Mouse (Mus musculus) testis, adult 2 months (tissue): ENCODE measurements at regions not wholly inside any gene's neighbourhood (a gene's known extent, or its start where the extent isn't known, plus 50 kb on each side); places are given as distances from the start of the nearest gene placed in this dataset.

Source experiments
- H3K27ac ChIP-seq: fragments of 200-500 bp; 2 replicates; pipeline ENCODE4 v1.5.1; 2012; ENCODE audit warnings: low read depth, low read length; ENCODE audit not compliant: control insufficient read depth, insufficient read depth
- H3K27me3 ChIP-seq: fragments of 200-500 bp; 2 replicates; pipeline ENCODE4 v1.6.1; 2012; ENCODE audit warnings: mild to moderate bottlenecking, low read length, moderate library complexity; ENCODE audit not compliant: control insufficient read depth, insufficient read depth
- H3K36me3 ChIP-seq: fragments of 200-500 bp; 2 replicates; pipeline ENCODE4 v1.6.1; 2012; ENCODE audit warnings: mild to moderate bottlenecking, low read length; ENCODE audit not compliant: control insufficient read depth, insufficient read depth
- H3K4me1 ChIP-seq: fragments of 200-500 bp; 2 replicates; pipeline ENCODE4 v1.6.1; 2012; ENCODE audit warnings: low read length; ENCODE audit not compliant: control insufficient read depth, insufficient read depth
- H3K4me3 ChIP-seq: fragments of 200-500 bp; 2 replicates; pipeline ENCODE4 v1.5.1; 2012; ENCODE audit warnings: low read depth, mild to moderate bottlenecking, low read length, moderate library complexity, mixed read lengths; ENCODE audit not compliant: control insufficient read depth
- CTCF ChIP-seq: fragments of 200-500 bp; IDR thresholded peaks from 2 replicates; pipeline ENCODE4 v1.5.1; 2012; ENCODE audit warnings: low read depth, mild to moderate bottlenecking, inconsistent platforms, low read length, moderate library complexity; ENCODE audit not compliant: control insufficient read depth, insufficient read depth, insufficient replicate concordance
- POLR2A ChIP-seq: fragments of 200-500 bp; IDR thresholded peaks from 2 replicates; pipeline ENCODE4 v1.6.1; 2012; ENCODE audit warnings: low read depth, mild to moderate bottlenecking, inconsistent platforms, low read length, moderate library complexity; ENCODE audit not compliant: control insufficient read depth

DNA sequence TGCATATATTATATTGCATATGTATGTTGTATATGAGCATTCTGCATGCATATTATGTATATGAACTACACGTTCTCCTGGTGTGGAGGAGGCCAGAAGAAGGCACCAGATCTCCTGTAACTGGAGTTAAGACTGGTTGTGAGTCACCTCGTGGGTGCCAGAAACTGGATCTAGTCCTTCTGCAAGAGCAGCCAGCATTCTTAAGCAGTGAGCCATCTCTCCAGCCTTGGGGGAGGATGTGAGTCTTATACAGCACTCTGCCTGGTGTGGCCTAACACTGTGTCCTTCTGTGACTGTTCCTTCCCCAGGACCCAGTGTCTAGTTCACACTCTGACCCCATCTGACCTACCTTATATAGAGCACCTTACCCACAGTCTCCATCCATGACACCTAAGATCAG is 121.6 kb downstream of the Gm26897 start:
- Histone ChIP-seq H3K36me3 (no peaks in the 10 kb centered on the region), H3K4me1 (no peaks in the 10 kb centered on the region), H3K27ac (no peak overlapping the region), H3K4me3 (no peak overlapping the region), H3K27me3 (no peaks in the 10 kb centered on the region)
- no peak for TF ChIP-seq POLR2A

GRCm38 (mm10) chr5:111857200-111857599 is 123.5 kb downstream of the Gm26897 start:
- Histone ChIP-seq H3K27me3 (no peaks in the 10 kb centered on the region), H3K4me3 (no peak overlapping the region), H3K27ac (no peak overlapping the region), H3K36me3 (no peaks in the 10 kb centered on the region), H3K4me1 (no peaks in the 10 kb centered on the region)
- TF ChIP-seq CTCF = no peak
- no peak for TF ChIP-seq POLR2A

GRCm38 (mm10) chr5:111860436-111860835 is 126.7 kb downstream of the Gm26897 start:
- H3K4me3 ChIP-seq = no peak overlapping the region
- no peak overlapping the region for H3K27ac ChIP-seq
- no peaks in the 10 kb centered on the region for H3K27me3 ChIP-seq
- TF ChIP-seq POLR2A = no peak
- no peak for TF ChIP-seq CTCF
- H3K36me3 ChIP-seq = no peaks in the 10 kb centered on the region
- no peaks in the 10 kb centered on the region for H3K4me1 ChIP-seq

- TF ChIP-seq CTCF (no peak), POLR2A (no peak)
- Histone ChIP-seq H3K4me1 (no peaks in the 10 kb centered on the region), H3K4me3 (no peak overlapping the region), H3K36me3 (no peaks in the 10 kb centered on the region), H3K27ac (no peak overlapping the region), H3K27me3 (no peaks in the 10 kb centered on the region)
Observed at GRCm38 (mm10) chr5:111862331-111862730, 128.6 kb downstream of the Gm26897 start.

DNA sequence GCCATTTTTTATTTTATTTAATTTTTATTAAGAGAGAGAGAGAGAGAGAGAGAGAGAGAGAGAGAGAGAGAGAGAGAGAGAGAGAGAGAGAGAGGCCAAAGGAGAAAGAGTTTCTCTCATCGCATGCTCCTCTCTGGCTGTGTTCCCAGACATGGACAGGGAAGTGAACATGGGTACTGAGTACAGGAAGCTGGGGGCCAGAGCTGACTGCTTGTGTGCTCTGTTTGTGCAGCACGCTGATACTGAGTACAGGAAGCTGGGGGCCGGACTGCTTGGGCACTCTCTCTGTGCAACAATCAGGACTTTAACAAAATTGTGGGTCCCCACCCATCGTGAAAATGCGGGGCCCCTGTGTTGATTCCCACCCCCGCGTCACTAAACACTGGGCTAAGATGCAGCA is 130.2 kb downstream of the Gm26897 start:
- no peak overlapping the region for H3K27ac ChIP-seq
- no peaks in the 10 kb centered on the region for H3K4me1 ChIP-seq
- no peaks in the 10 kb centered on the region for H3K27me3 ChIP-seq
- no peaks in the 10 kb centered on the region for H3K36me3 ChIP-seq
- H3K4me3 ChIP-seq = no peak overlapping the region
- no peak for TF ChIP-seq CTCF
- TF ChIP-seq POLR2A = no peak

DNA sequence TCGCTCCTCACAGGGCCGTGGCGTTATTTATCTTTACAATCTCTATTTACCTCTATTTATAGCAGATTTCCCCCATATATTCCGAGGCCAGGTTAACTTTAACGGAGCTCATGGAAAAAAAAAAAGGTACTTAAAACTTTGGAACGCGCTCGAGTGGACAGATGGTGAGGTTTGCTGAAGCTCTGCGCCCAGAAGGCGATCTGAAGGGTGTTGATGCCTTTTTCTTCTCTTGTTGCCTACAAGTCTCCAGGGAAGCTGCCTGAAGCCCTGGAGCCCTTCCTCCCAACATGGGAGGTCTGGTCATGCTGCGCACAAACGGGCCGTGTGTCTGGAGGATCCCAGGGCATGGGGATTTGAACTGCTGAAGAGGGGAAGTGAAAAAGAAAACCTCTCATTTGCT is 130.9 kb downstream of the Gm26897 start:
- Histone ChIP-seq H3K4me1 (no peaks in the 10 kb centered on the region), H3K27me3 (no peaks in the 10 kb centered on the region), H3K36me3 (no peaks in the 10 kb centered on the region), H3K4me3 (no peak overlapping the region), H3K27ac (no peak overlapping the region)
- TF ChIP-seq CTCF = no peak
- TF ChIP-seq POLR2A = no peak

DNA sequence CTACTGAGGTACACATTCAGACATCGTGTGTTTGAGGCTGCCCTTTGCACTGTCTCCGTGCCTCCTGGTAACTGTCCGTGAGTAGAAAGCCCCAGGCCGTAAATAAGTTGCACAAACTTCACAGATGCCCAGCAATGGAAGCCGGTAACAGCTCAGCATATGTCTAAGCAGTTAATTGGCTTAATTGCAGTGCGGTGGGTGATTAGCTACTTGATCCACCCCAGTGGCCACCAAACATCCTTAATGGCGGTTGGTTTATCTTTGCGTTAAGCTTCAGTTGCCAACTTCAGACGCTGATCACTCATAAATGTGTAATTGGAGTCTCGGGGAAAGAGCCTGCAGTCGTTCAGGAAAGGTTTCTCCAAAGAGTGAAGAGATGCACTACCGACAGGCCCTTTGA is 135.3 kb downstream of the Gm26897 start:
- Histone ChIP-seq H3K4me3 (no peak overlapping the region), H3K4me1 (peaks cover 11% of the 10 kb centered on the region), H3K36me3 (no peaks in the 10 kb centered on the region), H3K27ac (no peak overlapping the region), H3K27me3 (no peaks in the 10 kb centered on the region)
- no peak for TF ChIP-seq CTCF
- TF ChIP-seq POLR2A = no peak

DNA sequence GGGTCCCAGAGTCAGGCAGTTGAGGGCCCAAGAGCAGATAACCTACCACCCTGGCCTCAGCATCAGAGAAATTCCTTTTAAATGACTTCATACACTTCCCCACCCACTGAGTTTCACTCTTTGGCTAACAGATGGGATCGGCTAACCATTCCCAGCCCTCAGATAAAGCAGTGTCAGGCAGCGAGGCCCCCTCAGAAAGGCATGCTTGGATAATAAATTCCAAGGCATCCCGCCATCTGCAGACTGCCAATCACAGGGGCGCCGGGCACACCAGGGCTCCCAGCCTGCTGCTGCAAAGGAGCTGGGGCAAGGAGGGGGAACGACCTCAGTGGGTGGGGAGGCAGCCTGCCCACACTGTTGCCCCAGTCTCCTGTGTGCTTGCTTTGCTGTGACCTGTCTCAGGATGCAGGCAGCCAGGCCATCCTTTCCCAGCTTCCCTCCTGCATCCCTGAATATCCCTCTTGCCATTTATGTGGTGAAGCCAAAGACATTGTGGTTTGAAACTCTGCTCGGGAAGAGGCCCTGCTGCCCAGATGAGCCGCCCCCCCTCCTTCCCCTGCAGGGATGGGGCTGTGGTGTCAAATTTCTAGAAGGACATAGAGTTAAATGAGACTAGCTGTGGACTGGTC is 143.6 kb downstream of the Gm26897 start:
- H3K27me3 ChIP-seq = no peaks in the 10 kb centered on the region
- TF ChIP-seq POLR2A = no peak
- no peak for TF ChIP-seq CTCF
- H3K4me1 ChIP-seq = no peaks in the 10 kb centered on the region
- H3K27ac ChIP-seq = no peak overlapping the region
- H3K4me3 ChIP-seq = no peak overlapping the region
- no peaks in the 10 kb centered on the region for H3K36me3 ChIP-seq
